Mouse (Mus musculus) embryonic facial prominence, embryonic 10.5 days (tissue): ENCODE data around the gene Tmem178b. TPM values are rescaled to one million over a fixed set of nuclear protein-coding genes. Genes with fewer than 3 reads are reported as not detected.

Experiments
- DNase-seq: peaks from one replicate; pipeline ENCODE4 v3.0.0-alpha.2; 2017; ENCODE audit warnings: low spot score
- H3K27ac ChIP-seq: fragments of 300-500 bp; sonication (generic); replicated peaks from 2 replicates; pipeline ENCODE4 v1.5.1; 2016; ENCODE audit warnings: mild to moderate bottlenecking
- H3K27me3 ChIP-seq: fragments of 300-500 bp; sonication (generic); replicated peaks from 2 replicates; pipeline ENCODE4 v1.6.1; 2016; ENCODE audit warnings: low read depth, mild to moderate bottlenecking; ENCODE audit not compliant: poor library complexity, severe bottlenecking
- H3K36me3 ChIP-seq: fragments of 300-500 bp; sonication (generic); replicated peaks from 2 replicates; pipeline ENCODE4 v1.6.1; 2016; ENCODE audit warnings: mild to moderate bottlenecking, moderate library complexity
- H3K4me1 ChIP-seq: fragments of 300-500 bp; sonication (generic); 2 replicates; pipeline ENCODE4 v1.6.1; 2016
- H3K4me3 ChIP-seq: fragments of 300-500 bp; sonication (generic); 2 replicates; pipeline ENCODE4 v1.5.1; 2016; ENCODE audit warnings: mild to moderate bottlenecking, moderate library complexity
- H3K9me3 ChIP-seq: fragments of 300-500 bp; sonication (generic); 2 replicates; pipeline ENCODE4 v1.6.1; 2016; ENCODE audit warnings: mild to moderate bottlenecking
- WGBS: fragments of 180-500 bp; shearing (Covaris S2); methylation state at CpG from one replicate; pipeline ENCODE4 v1.1.7; 2016; 5-methylcytosine and 5-hydroxymethylcytosine counted together
- polyA plus RNA-seq: library from polyadenylated mRNA; unstranded; fragments of >200 nt; fragmentation: Nextera tagmentation; extraction: Ambion mirVana; gene quantifications from 2 replicates; pipeline ENCODE4 v1.2.1, GENCODE M21; 2016

The Tmem178b gene
- polyA plus RNA-seq, 1 experiment from 2014 or later = 1.5 TPM

- H3K36me3 ChIP-seq = no peaks in the 10 kb centered on the region
Observed at GRCm38 (mm10) chr6:39890811-39891210, 17.7 kb downstream of the Tmem178b start.

GRCm38 (mm10) chr6:39896500-39896899, 23.4 kb downstream of the Tmem178b start:
- H3K4me3 ChIP-seq = no peak overlapping the region
- no peaks in the 10 kb centered on the region for H3K27me3 ChIP-seq
- H3K36me3 ChIP-seq = no peaks in the 10 kb centered on the region
- no peak overlapping the region for H3K27ac ChIP-seq
- WGBS = 73% methylated on average over 3 of the region's 3 CpGs
- no peaks in the 10 kb centered on the region for H3K4me1 ChIP-seq
- no peaks in the 10 kb centered on the region for H3K9me3 ChIP-seq
- no peak for DNase-seq

More at GRCm38 (mm10) chr6:39890811-39891210, 17.7 kb downstream of the Tmem178b start:
- Histone ChIP-seq H3K27ac (no peak overlapping the region), H3K9me3 (no peaks in the 10 kb centered on the region), H3K27me3 (no peaks in the 10 kb centered on the region), H3K4me3 (no peak overlapping the region), H3K4me1 (no peaks in the 10 kb centered on the region)
- WGBS = 79% methylated on average over 3 of the region's 3 CpGs
- DNase-seq = no peak

- no peaks in the 10 kb centered on the region for H3K36me3 ChIP-seq
- 54% methylated on average over 4 of the region's 4 CpGs for WGBS
- no peak overlapping the region for H3K27ac ChIP-seq
- DNase-seq = peak; percentile 49
- no peaks in the 10 kb centered on the region for H3K9me3 ChIP-seq
- H3K27me3 ChIP-seq = no peaks in the 10 kb centered on the region
- no peak overlapping the region for H3K4me3 ChIP-seq
- no peaks in the 10 kb centered on the region for H3K4me1 ChIP-seq
Observed at GRCm38 (mm10) chr6:39899231-39899630, 26.2 kb downstream of the Tmem178b start.

GRCm38 (mm10) chr6:39903220-39903773, 30.2 kb downstream of the Tmem178b start:
- DNase-seq = no peak
- Histone ChIP-seq H3K36me3 (no peaks in the 10 kb centered on the region), H3K4me3 (no peak overlapping the region), H3K27me3 (no peaks in the 10 kb centered on the region), H3K4me1 (no peaks in the 10 kb centered on the region), H3K9me3 (no peaks in the 10 kb centered on the region), H3K27ac (no peak overlapping the region)
- 72% methylated on average over 6 of the region's 6 CpGs for WGBS

GRCm38 (mm10) chr6:39903845-39904244, 30.8 kb downstream of the Tmem178b start:
- Histone ChIP-seq H3K4me1 (no peaks in the 10 kb centered on the region), H3K4me3 (no peak overlapping the region), H3K9me3 (no peaks in the 10 kb centered on the region), H3K27ac (no peak overlapping the region), H3K27me3 (no peaks in the 10 kb centered on the region), H3K36me3 (no peaks in the 10 kb centered on the region)
- 57% methylated on average over 11 of the region's 11 CpGs for WGBS
- no peak for DNase-seq

- H3K4me1 ChIP-seq = no peaks in the 10 kb centered on the region
- H3K9me3 ChIP-seq = no peaks in the 10 kb centered on the region
- H3K36me3 ChIP-seq = no peaks in the 10 kb centered on the region
- WGBS = 32% methylated on average over 8 of the region's 8 CpGs
- DNase-seq = no peak
- H3K27ac ChIP-seq = no peak overlapping the region
- H3K4me3 ChIP-seq = no peak overlapping the region
- no peaks in the 10 kb centered on the region for H3K27me3 ChIP-seq
Observed at GRCm38 (mm10) chr6:39914956-39915355, 41.9 kb downstream of the Tmem178b start.

- no peaks in the 10 kb centered on the region for H3K9me3 ChIP-seq
- H3K4me1 ChIP-seq = no peaks in the 10 kb centered on the region
- no peak overlapping the region for H3K4me3 ChIP-seq
- no peak for DNase-seq
- no peaks in the 10 kb centered on the region for H3K36me3 ChIP-seq
- H3K27me3 ChIP-seq = no peaks in the 10 kb centered on the region
- 86% methylated on average over 2 of the region's 2 CpGs for WGBS
- no peak overlapping the region for H3K27ac ChIP-seq
Observed at GRCm38 (mm10) chr6:39915636-39916281, 42.7 kb downstream of the Tmem178b start.

GRCm38 (mm10) chr6:39916514-39916913, 43.4 kb downstream of the Tmem178b start:
- H3K27ac ChIP-seq = no peak overlapping the region
- WGBS = 90% methylated on average over 4 of the region's 4 CpGs
- H3K4me3 ChIP-seq = no peak overlapping the region

GRCm38 (mm10) chr6:39917242-39917641, 44.2 kb downstream of the Tmem178b start:
- H3K4me3 ChIP-seq = no peak overlapping the region
- H3K27me3 ChIP-seq = no peaks in the 10 kb centered on the region
- no peaks in the 10 kb centered on the region for H3K4me1 ChIP-seq
- no peaks in the 10 kb centered on the region for H3K36me3 ChIP-seq
- WGBS = 37% methylated on average over 8 of the region's 8 CpGs
- no peak for DNase-seq
- H3K27ac ChIP-seq = no peak overlapping the region
- no peaks in the 10 kb centered on the region for H3K9me3 ChIP-seq

More at GRCm38 (mm10) chr6:39916514-39916913, 43.4 kb downstream of the Tmem178b start:
- Histone ChIP-seq H3K36me3 (no peaks in the 10 kb centered on the region), H3K9me3 (no peaks in the 10 kb centered on the region), H3K4me1 (no peaks in the 10 kb centered on the region), H3K27me3 (no peaks in the 10 kb centered on the region)
- no peak for DNase-seq

GRCm38 (mm10) chr6:39917729-39918128, 44.7 kb downstream of the Tmem178b start:
- Histone ChIP-seq H3K27ac (no peak overlapping the region), H3K9me3 (no peaks in the 10 kb centered on the region), H3K36me3 (no peaks in the 10 kb centered on the region), H3K27me3 (no peaks in the 10 kb centered on the region), H3K4me1 (no peaks in the 10 kb centered on the region), H3K4me3 (no peak overlapping the region)
- no peak for DNase-seq
- WGBS = 89% methylated on average over 6 of the region's 6 CpGs

GRCm38 (mm10) chr6:39919011-39919709, 46.1 kb downstream of the Tmem178b start:
- no peak for DNase-seq
- Histone ChIP-seq H3K27me3 (no peaks in the 10 kb centered on the region), H3K27ac (no peak overlapping the region), H3K4me3 (no peak overlapping the region), H3K36me3 (no peaks in the 10 kb centered on the region), H3K4me1 (no peaks in the 10 kb centered on the region), H3K9me3 (no peaks in the 10 kb centered on the region)
- WGBS = 88% methylated on average over 6 of the region's 6 CpGs

- Histone ChIP-seq H3K36me3 (no peaks in the 10 kb centered on the region), H3K4me3 (no peak overlapping the region), H3K9me3 (no peaks in the 10 kb centered on the region), H3K27ac (no peak overlapping the region), H3K27me3 (no peaks in the 10 kb centered on the region), H3K4me1 (peaks cover 3% of the 10 kb centered on the region; the same call in 1 of the 2 replicates)
- 85% methylated on average over 10 of the region's 10 CpGs for WGBS
- no peak for DNase-seq
Observed at GRCm38 (mm10) chr6:39926442-39926841, 53.4 kb downstream of the Tmem178b start.

- no peak overlapping the region for H3K4me3 ChIP-seq
- no peaks in the 10 kb centered on the region for H3K36me3 ChIP-seq
- H3K9me3 ChIP-seq = no peaks in the 10 kb centered on the region
- no peak for DNase-seq
- no peaks in the 10 kb centered on the region for H3K4me1 ChIP-seq
- no peaks in the 10 kb centered on the region for H3K27me3 ChIP-seq
- 88% methylated on average over 3 of the region's 3 CpGs for WGBS
- no peak overlapping the region for H3K27ac ChIP-seq
Observed at GRCm38 (mm10) chr6:39936590-39936989, 63.5 kb downstream of the Tmem178b start.
